Mouse (Mus musculus) midbrain, embryonic 12.5 days (tissue): ENCODE results near the gene Slx1b. TPM values are rescaled to one million over a fixed set of nuclear protein-coding genes. Genes with fewer than 3 reads are reported as not detected.
"Not testable (repeated sequence)": the region's sequence is repeated elsewhere in the genome, so short reads cannot be mapped to it uniquely, and the experiment has no call there.

Source experiments
- ATAC-seq: fragments of 200-750 bp; cut with Nextera tagmentation; 2 replicates; pipeline ENCODE4 v1.8.0; 2017; ENCODE audit warnings: low read depth, moderate TSS enrichment, moderate library complexity; ENCODE audit not compliant: low FRiP score
- H3K27ac ChIP-seq: fragments of 300-500 bp; sonication (generic); replicated peaks from 2 replicates; pipeline ENCODE4 v1.5.1; 2016; ENCODE audit warnings: mild to moderate bottlenecking
- H3K27me3 ChIP-seq: fragments of 300-500 bp; sonication (generic); 2 replicates; pipeline ENCODE4 v1.6.1; 2016; ENCODE audit warnings: mild to moderate bottlenecking
- H3K36me3 ChIP-seq: fragments of 300-500 bp; sonication (generic); 2 replicates; pipeline ENCODE4 v1.6.1; 2016
- H3K4me1 ChIP-seq: fragments of 300-500 bp; sonication (generic); 2 replicates; pipeline ENCODE4 v1.6.1; 2016
- H3K4me2 ChIP-seq: fragments of 300-500 bp; sonication (generic); replicated peaks from 2 replicates; pipeline ENCODE4 v1.6.1; 2016; ENCODE audit warnings: mild to moderate bottlenecking, moderate library complexity
- H3K4me3 ChIP-seq: fragments of 300-500 bp; sonication (generic); 2 replicates; pipeline ENCODE4 v1.5.1; 2016; ENCODE audit warnings: mild to moderate bottlenecking
- H3K9ac ChIP-seq: fragments of 300-500 bp; sonication (generic); replicated peaks from 2 replicates; pipeline ENCODE4 v1.6.1; 2016; ENCODE audit warnings: mild to moderate bottlenecking, moderate library complexity
- H3K9me3 ChIP-seq: fragments of 300-500 bp; sonication (generic); 2 replicates; pipeline ENCODE4 v1.6.1; 2016; ENCODE audit warnings: mild to moderate bottlenecking
- WGBS: fragments of 180-500 bp; shearing (Covaris S2); methylation state at CpG from one replicate; pipeline ENCODE4 v1.1.7; 2016; 5-methylcytosine and 5-hydroxymethylcytosine counted together
- polyA plus RNA-seq: library from polyadenylated mRNA; unstranded; fragments of >200 nt; fragmentation: Nextera tagmentation; extraction: Ambion mirVana; gene quantifications from 2 replicates; pipeline ENCODE4 v1.2.1, GENCODE M21; 2016

The Slx1b gene
- polyA plus RNA-seq, 1 experiment from 2014 or later: 19.1 TPM

GRCm38 (mm10) chr7:126691676-126692075, 3.9 kb downstream of the Slx1b start:
- Histone ChIP-seq H3K27ac (no peak overlapping the region), H3K4me1 (peaks cover 17% of the 10 kb centered on the region), H3K9ac (no peak overlapping the region), H3K36me3 (peaks cover 30% of the 10 kb centered on the region), H3K9me3 (no peaks in the 10 kb centered on the region), H3K27me3 (no peaks in the 10 kb centered on the region), H3K4me3 (no peak overlapping the region), H3K4me2 (no peak overlapping the region)
- WGBS: 85% methylated on average over 5 of the region's 5 CpGs
- no peak for ATAC-seq

- Histone ChIP-seq H3K27ac (no peak overlapping the region), H3K4me1 (peaks cover 12% of the 10 kb centered on the region), H3K9me3 (no peaks in the 10 kb centered on the region), H3K36me3 (peaks cover 30% of the 10 kb centered on the region), H3K4me3 (no peak overlapping the region), H3K27me3 (no peaks in the 10 kb centered on the region), H3K9ac (no peak overlapping the region), H3K4me2 (no peak overlapping the region)
- no peak for ATAC-seq
- WGBS: 91% methylated on average over 3 of the region's 3 CpGs
Measured at GRCm38 (mm10) chr7:126690737-126691136, 4.8 kb downstream of the Slx1b start.

DNA sequence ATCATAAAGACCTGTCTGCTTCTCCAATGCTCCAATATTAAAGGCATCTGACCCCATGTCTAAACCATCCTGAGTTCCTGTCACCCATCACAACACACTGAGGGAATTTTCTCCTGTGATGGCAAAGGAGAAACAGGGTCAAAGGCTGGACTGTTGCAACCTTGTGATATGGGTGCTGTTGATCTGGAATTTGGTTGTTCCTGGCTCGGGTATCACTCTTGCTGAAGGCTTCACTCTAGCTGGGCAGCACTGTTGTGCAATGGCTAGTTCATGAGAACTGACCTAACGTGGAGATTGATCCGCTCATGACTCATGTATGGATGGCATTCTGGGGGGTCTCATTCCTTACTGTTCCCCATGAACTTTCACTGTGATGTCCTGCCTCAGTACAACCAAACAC, 6.6 kb downstream of the Slx1b start:
- Histone ChIP-seq H3K4me3 (no peak overlapping the region), H3K4me2 (no peak overlapping the region), H3K36me3 (peaks cover 30% of the 10 kb centered on the region), H3K4me1 (peaks cover 6% of the 10 kb centered on the region; the same call in 1 of the 2 replicates), H3K27ac (no peak overlapping the region), H3K9me3 (no peaks in the 10 kb centered on the region), H3K9ac (no peak overlapping the region), H3K27me3 (no peaks in the 10 kb centered on the region)
- no peak for ATAC-seq
- 80% methylated on average over 3 of the region's 3 CpGs for WGBS

DNA sequence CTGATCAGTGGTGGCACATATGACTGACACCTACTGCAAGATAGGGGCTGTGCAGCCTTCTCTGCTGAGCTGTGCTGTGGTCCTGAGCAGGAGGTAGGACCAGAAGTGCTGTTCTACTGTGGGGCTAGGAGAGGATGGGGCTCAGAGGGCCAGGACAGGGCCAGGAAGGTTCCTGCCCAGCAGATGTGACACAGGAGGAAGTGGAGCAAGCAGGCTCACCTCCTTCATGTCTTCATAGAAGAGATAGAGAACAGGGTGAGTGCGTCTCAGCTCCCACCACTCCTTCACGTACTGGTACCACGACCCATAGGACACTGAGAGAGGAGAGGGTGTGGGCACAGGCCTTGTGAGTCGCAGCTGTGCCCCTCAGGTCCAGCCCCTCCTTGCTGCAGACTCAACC, 7.4 kb downstream of the Slx1b start:
- H3K9ac ChIP-seq, H3K4me1 ChIP-seq, H3K9me3 ChIP-seq, H3K4me2 ChIP-seq, H3K27ac ChIP-seq, H3K27me3 ChIP-seq, ATAC-seq, H3K4me3 ChIP-seq: not testable (repeated sequence)
- peaks cover 30% of the 10 kb centered on the region for H3K36me3 ChIP-seq
- 93% methylated on average over 4 of the region's 4 CpGs for WGBS

DNA sequence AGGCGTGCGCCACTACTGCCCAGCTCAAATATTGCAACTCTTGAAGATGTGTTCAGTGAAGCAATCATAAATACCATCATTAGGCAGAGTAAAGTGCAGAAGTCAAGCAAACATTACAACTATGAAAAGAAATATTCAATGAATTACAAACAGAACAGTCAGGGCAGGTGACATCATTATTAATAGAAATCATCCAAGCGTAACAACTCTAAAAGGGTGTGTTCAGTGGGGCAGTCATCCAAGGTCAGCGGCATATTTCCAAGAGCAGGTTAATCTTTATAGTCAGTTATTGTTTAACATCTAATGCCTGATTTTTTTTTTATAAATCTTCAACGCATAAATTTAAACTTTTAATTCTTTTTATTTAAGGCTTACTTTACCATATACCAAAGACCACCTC, 14.4 kb downstream of the Slx1b start:
- H3K4me3 ChIP-seq: no peak overlapping the region
- no peaks in the 10 kb centered on the region for H3K27me3 ChIP-seq
- H3K4me2 ChIP-seq: no peak overlapping the region
- no peak overlapping the region for H3K9ac ChIP-seq
- H3K4me1 ChIP-seq: no peaks in the 10 kb centered on the region
- ATAC-seq: no peak
- no peak overlapping the region for H3K27ac ChIP-seq
- WGBS: 95% methylated on average over 5 of the region's 5 CpGs
- no peaks in the 10 kb centered on the region for H3K36me3 ChIP-seq
- no peaks in the 10 kb centered on the region for H3K9me3 ChIP-seq

GRCm38 (mm10) chr7:126679683-126680082, 15.9 kb downstream of the Slx1b start:
- Histone ChIP-seq H3K27me3 (no peaks in the 10 kb centered on the region), H3K4me3 (no peak overlapping the region), H3K4me1 (no peaks in the 10 kb centered on the region), H3K9me3 (no peaks in the 10 kb centered on the region), H3K4me2 (no peak overlapping the region), H3K9ac (no peak overlapping the region), H3K36me3 (peaks cover 7% of the 10 kb centered on the region; the same call in 1 of the 2 replicates), H3K27ac (no peak overlapping the region)
- no peak for ATAC-seq
- WGBS: 94% methylated on average over 5 of the region's 5 CpGs

GRCm38 (mm10) chr7:126678545-126679341, 16.8 kb downstream of the Slx1b start:
- WGBS: 83% methylated on average over 8 of the region's 8 CpGs
- no peak for ATAC-seq
- no peak overlapping the region for H3K4me2 ChIP-seq
- H3K36me3 ChIP-seq: peaks cover 10% of the 10 kb centered on the region; the same call in 1 of the 2 replicates
- H3K27ac ChIP-seq: no peak overlapping the region
- no peak overlapping the region for H3K9ac ChIP-seq
- H3K9me3 ChIP-seq: no peaks in the 10 kb centered on the region
- H3K27me3 ChIP-seq: no peaks in the 10 kb centered on the region
- no peak overlapping the region for H3K4me3 ChIP-seq
- H3K4me1 ChIP-seq: no peaks in the 10 kb centered on the region

- H3K27ac ChIP-seq: no peak overlapping the region
- H3K27me3 ChIP-seq: no peaks in the 10 kb centered on the region
- H3K4me1 ChIP-seq: no peaks in the 10 kb centered on the region
- no peak overlapping the region for H3K9ac ChIP-seq
- WGBS: 82% methylated on average over 4 of the region's 4 CpGs
- H3K36me3 ChIP-seq: peaks cover 27% of the 10 kb centered on the region
- ATAC-seq: no peak
- no peak overlapping the region for H3K4me3 ChIP-seq
- no peak overlapping the region for H3K4me2 ChIP-seq
- H3K9me3 ChIP-seq: no peaks in the 10 kb centered on the region
Measured at GRCm38 (mm10) chr7:126676631-126677220, 18.9 kb downstream of the Slx1b start.

DNA sequence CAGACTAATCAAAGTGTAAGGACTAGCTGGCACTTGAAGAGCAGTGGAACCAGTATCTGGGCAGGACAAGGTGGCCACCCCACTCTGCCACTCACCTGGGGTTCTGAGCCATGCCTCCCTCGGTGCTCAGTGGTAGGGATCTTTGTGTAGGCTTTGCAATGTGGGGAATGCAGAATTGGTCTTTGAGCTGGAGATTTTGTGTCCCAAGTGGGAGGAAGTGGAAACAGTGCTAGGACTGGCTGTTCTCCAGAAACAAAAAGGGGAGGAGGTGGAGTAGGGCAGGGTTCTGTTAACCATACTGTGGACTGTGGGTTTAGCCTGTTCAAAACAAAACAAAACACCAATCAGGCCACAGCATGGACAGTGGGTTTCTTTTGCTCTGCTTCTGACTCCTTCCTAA, 19.4 kb downstream of the Slx1b start, which contains the start of gene Sult1a1:
Sult1a1 (minus strand) TSS at position 226 of the 400 bp plus-strand sequence.
- Histone ChIP-seq H3K4me2 (no peak within 1 kb of the TSS), H3K9me3 (no peaks in the 10 kb centered on the region), H3K9ac (no peak within 1 kb of the TSS), H3K27ac (no peak within 1 kb of the TSS), H3K4me1 (no peaks in the 10 kb centered on the region), H3K36me3 (peaks cover 31% of the 10 kb centered on the region), H3K4me3 (no peak within 1 kb of the TSS), H3K27me3 (no peaks in the 10 kb centered on the region)
- ATAC-seq: no peak
- 68% methylated on average over 1 of the region's 1 CpGs for WGBS

DNA sequence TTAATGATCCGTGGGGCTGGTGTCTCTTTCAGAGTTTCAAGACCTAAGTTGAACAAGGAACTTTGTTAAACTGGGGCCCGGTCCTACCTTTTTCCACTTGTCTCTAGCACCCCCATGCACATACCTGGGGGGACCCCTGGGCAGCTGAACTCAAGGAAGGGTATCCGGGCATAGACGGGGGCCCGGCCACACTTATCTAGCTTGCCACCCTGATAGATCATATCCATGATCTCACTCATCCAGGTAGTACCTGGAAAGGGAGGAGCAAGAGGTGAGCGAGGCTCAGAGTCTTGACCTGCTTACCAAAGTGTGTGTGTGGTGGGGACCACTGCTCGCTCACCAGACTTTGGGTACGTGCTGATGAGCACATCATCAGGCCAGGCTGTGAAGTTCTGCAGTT, 20.5 kb downstream of the Slx1b start:
- H3K4me2 ChIP-seq: no peak overlapping the region
- no peak overlapping the region for H3K9ac ChIP-seq
- ATAC-seq: no peak
- H3K4me1 ChIP-seq: no peaks in the 10 kb centered on the region
- H3K27me3 ChIP-seq: no peaks in the 10 kb centered on the region
- no peak overlapping the region for H3K4me3 ChIP-seq
- WGBS: 94% methylated on average over 8 of the region's 8 CpGs
- no peaks in the 10 kb centered on the region for H3K9me3 ChIP-seq
- no peak overlapping the region for H3K27ac ChIP-seq
- peaks cover 40% of the 10 kb centered on the region for H3K36me3 ChIP-seq

DNA sequence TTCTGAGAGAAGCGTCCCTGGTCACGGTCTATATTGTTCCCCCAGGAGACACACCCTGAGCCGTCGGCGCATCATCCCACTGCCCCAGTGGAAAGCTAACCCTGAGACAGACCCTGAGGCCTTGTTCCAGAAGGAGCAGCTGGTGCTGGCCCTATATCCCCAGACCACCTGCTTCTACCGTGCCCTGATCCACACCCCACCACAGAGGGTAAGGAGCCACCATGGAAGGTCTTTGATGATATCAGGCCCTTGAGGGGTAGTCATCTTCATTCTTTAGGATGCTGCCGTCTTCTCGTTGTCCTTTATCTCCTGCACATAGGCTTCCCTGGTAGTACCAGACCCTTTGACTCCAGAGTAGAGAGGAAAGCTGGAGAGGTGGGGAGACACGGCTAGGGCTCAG, 23.5 kb downstream of the Slx1b start:
- no peak overlapping the region for H3K9ac ChIP-seq
- no peak overlapping the region for H3K4me2 ChIP-seq
- no peak overlapping the region for H3K4me3 ChIP-seq
- WGBS: 94% methylated on average over 9 of the region's 9 CpGs
- no peak for ATAC-seq
- no peaks in the 10 kb centered on the region for H3K9me3 ChIP-seq
- no peaks in the 10 kb centered on the region for H3K27me3 ChIP-seq
- peaks cover 49% of the 10 kb centered on the region for H3K36me3 ChIP-seq
- no peaks in the 10 kb centered on the region for H3K4me1 ChIP-seq
- H3K27ac ChIP-seq: no peak overlapping the region

GRCm38 (mm10) chr7:126670152-126670551, 25.4 kb downstream of the Slx1b start:
- no peaks in the 10 kb centered on the region for H3K4me1 ChIP-seq
- 87% methylated on average over 3 of the region's 3 CpGs for WGBS
- ATAC-seq: no peak
- H3K9me3 ChIP-seq: no peaks in the 10 kb centered on the region
- H3K27me3 ChIP-seq: no peaks in the 10 kb centered on the region
- H3K36me3 ChIP-seq: peaks cover 63% of the 10 kb centered on the region
- no peak overlapping the region for H3K4me3 ChIP-seq
- H3K9ac ChIP-seq: no peak overlapping the region
- no peak overlapping the region for H3K4me2 ChIP-seq
- no peak overlapping the region for H3K27ac ChIP-seq
